Mouse (Mus musculus) kidney, adult 2 months (tissue): Measurements from ENCODE around the gene Kansl3. TPM values are rescaled to one million over a fixed set of nuclear protein-coding genes. Genes with fewer than 3 reads are reported as not detected.

Experiments used
- DNase-seq: peaks from one replicate; pipeline ENCODE4 v3.0.0; 2021
- H3K27ac ChIP-seq: fragments of 200-500 bp; 2 replicates; pipeline ENCODE4 v1.5.1; 2012; ENCODE audit warnings: low read depth, low read length, control low read depth, inconsistent platforms; ENCODE audit not compliant: insufficient read depth
- H3K27me3 ChIP-seq: fragments of 200-500 bp; replicated peaks from 2 replicates; pipeline ENCODE4 v1.6.1; 2012; ENCODE audit warnings: mild to moderate bottlenecking, moderate library complexity, low read length, inconsistent platforms; ENCODE audit not compliant: control insufficient read depth, insufficient read depth
- H3K36me3 ChIP-seq: fragments of 200-500 bp; 2 replicates; pipeline ENCODE4 v1.6.1; 2012; ENCODE audit warnings: mild to moderate bottlenecking, moderate library complexity, low read length, inconsistent platforms; ENCODE audit not compliant: control insufficient read depth, insufficient read depth
- H3K4me1 ChIP-seq: fragments of 200-500 bp; 2 replicates; pipeline ENCODE4 v1.6.1; 2011; ENCODE audit warnings: low read length; ENCODE audit not compliant: control insufficient read depth, insufficient read depth
- H3K4me3 ChIP-seq: fragments of 200-500 bp; 2 replicates; pipeline ENCODE4 v1.5.1; 2011; ENCODE audit warnings: mild to moderate bottlenecking, low read depth, low read length, control low read depth; ENCODE audit not compliant: insufficient read depth
- CTCF ChIP-seq: fragments of 200-500 bp; conservative IDR thresholded peaks from 2 replicates; pipeline ENCODE4 v1.5.1; 2011; ENCODE audit warnings: low read depth, mild to moderate bottlenecking, control low read depth, low read length, moderate library complexity, mixed read lengths; ENCODE audit not compliant: insufficient read depth, insufficient read length
- POLR2A ChIP-seq: fragments of 200-500 bp; IDR thresholded peaks from one replicate; pipeline ENCODE4 v1.6.1; 2011; ENCODE audit warnings: low read depth, low read length, control low read depth
- WGBS: fragments of 180-500 bp; shearing (Covaris S2); methylation state at CpG from one replicate; pipeline ENCODE4 v1.1.7; 2018; 5-methylcytosine and 5-hydroxymethylcytosine counted together
- polyA plus RNA-seq: library from polyadenylated mRNA; depleted of rRNA; stranded (reverse); fragments of >200 nt; gene quantifications from 2 replicates; pipeline ENCODE4 v1.2.3, GENCODE M21; 2012

Kansl3 gene
- polyA plus RNA-seq, 1 experiment = 63.8 TPM

DNA sequence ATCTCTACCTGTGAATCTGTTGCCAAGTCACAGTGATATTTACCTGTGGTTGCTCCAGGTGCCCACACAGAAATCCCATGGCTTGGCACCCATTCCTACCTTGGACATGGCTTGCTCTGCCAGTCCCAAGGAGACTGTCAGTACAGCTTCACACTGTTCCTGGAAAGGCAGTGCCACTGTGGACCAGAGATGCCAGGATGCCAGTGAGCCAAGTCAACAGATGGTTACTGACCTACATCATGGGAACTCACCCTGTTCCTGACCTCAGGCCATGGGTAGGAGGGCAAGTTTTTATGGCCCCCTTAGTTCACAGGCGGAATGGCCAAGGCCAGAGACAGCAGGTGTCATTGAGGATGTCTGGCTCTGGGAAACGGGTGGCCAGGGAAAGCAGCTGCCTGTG is 47.8 kb downstream of the Kansl3 start:
- TF ChIP-seq CTCF = no peak
- TF ChIP-seq POLR2A = no peak
- Histone ChIP-seq H3K27me3 (no peaks in the 10 kb centered on the region), H3K36me3 (no peaks in the 10 kb centered on the region), H3K4me1 (0 out of 2 replicates have a peak, but pooled peaks cover 4% of the 10 kb centered on the region), H3K27ac (no peak overlapping the region), H3K4me3 (no peak overlapping the region)
- 81% methylated on average over 2 of the region's 2 CpGs for WGBS
- DNase-seq = no peak

DNA sequence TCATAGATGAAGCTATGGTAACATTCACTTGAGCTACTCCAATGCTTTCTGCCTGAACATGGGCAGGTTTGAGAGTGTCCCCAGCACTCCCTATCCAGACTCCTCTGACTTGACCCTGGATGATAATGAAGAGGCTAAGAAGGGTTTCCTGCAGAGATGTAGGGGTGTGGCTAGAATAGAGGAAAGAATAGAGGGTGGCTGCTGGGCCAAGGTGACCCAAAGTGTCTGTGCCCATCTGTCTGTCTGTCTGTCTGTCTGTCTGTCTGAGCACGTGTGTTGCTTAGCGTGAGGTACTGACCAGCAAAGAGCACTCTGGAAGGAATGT is 53.2 kb downstream of the Kansl3 start:
- H3K4me3 ChIP-seq = no peak overlapping the region
- 94% methylated on average over 2 of the region's 2 CpGs for WGBS
- no peaks in the 10 kb centered on the region for H3K27me3 ChIP-seq
- TF ChIP-seq POLR2A = no peak
- no peak for TF ChIP-seq CTCF
- no peak overlapping the region for H3K27ac ChIP-seq
- no peaks in the 10 kb centered on the region for H3K36me3 ChIP-seq
- H3K4me1 ChIP-seq = no peaks in the 10 kb centered on the region
- no peak for DNase-seq

DNA sequence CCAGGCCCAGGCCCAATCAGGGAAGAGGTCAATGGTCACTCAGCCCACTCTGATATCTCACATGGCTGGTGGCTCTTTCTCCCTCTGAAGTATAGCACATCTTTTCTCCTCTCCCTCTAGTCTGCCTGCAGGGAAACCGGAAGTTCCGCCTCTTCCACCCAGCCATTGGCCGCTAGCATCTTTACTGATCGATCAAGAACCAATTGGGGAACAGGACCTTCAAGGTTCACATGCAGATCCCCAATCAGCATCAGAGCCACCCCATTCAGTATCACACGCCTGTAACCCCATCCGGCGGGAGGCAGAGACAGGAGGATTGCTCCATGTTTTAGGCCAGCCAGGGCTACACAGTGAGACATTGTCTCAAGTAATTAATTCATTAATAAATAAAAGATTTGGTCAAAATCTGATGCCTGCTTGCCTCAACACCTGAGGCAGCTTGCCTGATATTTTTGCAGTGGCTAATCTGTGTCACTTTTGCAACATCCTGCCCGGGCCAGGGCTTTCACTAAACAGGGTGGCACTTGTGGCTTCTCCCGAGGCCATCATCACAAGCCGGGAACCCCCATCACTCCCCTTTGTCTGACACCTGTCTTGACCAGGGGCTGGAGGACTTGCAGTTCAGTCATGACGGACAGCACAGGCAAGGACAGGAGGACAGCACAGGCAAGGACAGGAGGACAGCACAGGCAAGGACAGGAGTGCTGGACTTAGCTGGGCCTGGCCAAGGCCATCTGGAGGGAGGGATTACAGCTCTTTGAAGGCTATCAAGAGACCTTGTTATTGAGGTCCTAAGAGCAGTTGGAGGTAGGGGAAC is 53.8 kb downstream of the Kansl3 start:
- DNase-seq = no peak
- H3K4me1 ChIP-seq = no peaks in the 10 kb centered on the region
- no peaks in the 10 kb centered on the region for H3K36me3 ChIP-seq

DNA sequence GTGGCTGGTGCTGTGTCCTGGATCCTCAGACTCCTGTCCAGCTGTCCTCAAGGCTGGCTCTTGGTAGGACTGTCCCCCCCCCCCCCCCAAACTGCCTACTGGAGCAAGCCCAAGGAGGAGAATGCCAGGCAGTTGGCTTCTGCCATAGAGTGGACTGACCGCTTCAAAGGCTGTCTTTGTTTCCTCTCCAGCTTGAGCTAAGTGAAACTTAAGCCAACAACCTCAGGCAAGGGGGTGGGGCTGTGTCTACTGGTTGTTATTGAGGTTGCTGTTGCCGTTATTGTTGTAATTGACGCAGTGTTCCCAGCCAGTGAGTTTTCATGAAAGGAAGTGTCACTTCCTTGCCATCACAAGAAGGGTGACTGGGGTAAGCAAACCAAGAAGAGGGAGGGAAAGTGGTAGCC is 59.5 kb downstream of the Kansl3 start:
- peak; percentile 25 for DNase-seq
- no peaks in the 10 kb centered on the region for H3K27me3 ChIP-seq
- WGBS = 41% methylated on average over 3 of the region's 3 CpGs
- TF ChIP-seq CTCF = no peak
- no peak for TF ChIP-seq POLR2A
- no peak overlapping the region for H3K4me3 ChIP-seq
- peaks cover 4% of the 10 kb centered on the region for H3K4me1 ChIP-seq
- no peaks in the 10 kb centered on the region for H3K36me3 ChIP-seq
- no peak overlapping the region for H3K27ac ChIP-seq

More for the DNA sequence above, 53.8 kb downstream of the Kansl3 start:
- Histone ChIP-seq H3K27ac (no peak overlapping the region), H3K27me3 (no peaks in the 10 kb centered on the region), H3K4me3 (no peak overlapping the region)
- 93% methylated on average over 11 of the region's 11 CpGs for WGBS
- TF ChIP-seq POLR2A (no peak), CTCF (no peak)

DNA sequence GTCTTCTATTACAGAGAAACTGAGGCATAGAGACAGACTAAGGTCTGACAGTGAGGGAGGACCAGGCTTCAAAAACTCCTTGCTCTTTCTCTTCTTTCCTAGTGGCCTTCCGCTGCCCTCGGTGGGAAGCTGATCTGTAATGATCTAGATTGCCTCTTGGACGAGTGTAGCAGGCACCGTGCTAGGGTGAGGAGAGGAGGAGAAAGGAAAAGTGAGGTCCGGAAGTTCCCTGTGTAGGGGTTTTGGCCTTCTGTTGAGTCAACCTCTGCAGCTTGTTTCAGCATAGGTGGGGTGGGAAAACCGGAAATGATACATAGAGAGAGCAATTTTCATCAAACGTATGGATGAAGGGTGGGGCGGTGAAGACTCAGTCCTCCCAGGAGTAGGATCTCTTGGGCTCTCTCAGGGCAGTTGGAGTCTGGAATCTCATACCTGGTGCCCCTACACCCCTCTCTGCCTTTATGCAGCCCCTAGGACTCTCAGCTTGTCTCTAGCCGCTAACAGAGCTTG is 60.0 kb downstream of the Kansl3 start:
- 68% methylated on average over 9 of the region's 9 CpGs for WGBS
- no peak overlapping the region for H3K4me3 ChIP-seq
- no peaks in the 10 kb centered on the region for H3K27me3 ChIP-seq
- H3K4me1 ChIP-seq = peaks cover 4% of the 10 kb centered on the region
- no peak overlapping the region for H3K27ac ChIP-seq
- H3K36me3 ChIP-seq = no peaks in the 10 kb centered on the region
- no peak for DNase-seq
- TF ChIP-seq POLR2A (no peak), CTCF (no peak)

DNA sequence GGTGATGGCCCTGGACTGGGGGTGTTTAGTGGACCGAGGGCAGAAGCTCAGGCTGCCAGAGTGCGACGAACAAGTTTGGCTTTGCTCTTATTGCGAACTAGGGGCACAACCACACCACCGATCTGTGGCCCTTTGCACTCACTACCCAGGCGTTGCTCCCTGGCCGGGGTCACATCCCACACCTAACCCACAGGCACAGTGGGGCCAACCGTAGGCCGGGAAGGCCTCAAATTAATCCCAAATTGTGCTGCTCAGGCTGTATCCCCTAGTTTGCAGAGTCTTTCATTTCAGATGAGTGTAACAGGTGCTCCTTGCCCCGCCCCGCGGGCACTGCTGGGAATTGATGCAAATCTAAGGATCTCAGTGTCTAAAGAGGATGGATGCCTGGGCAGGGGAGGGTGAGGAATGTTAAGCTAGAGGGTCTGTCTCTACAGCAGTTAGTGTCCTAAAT is 60.5 kb downstream of the Kansl3 start:
- Histone ChIP-seq H3K27me3 (no peaks in the 10 kb centered on the region), H3K27ac (no peak overlapping the region), H3K36me3 (no peaks in the 10 kb centered on the region), H3K4me3 (peak overlapping the region; percentile 77), H3K4me1 (peaks cover 4% of the 10 kb centered on the region)
- TF ChIP-seq CTCF = no peak
- DNase-seq = no peak
- 25% methylated on average over 12 of the region's 12 CpGs for WGBS

DNA sequence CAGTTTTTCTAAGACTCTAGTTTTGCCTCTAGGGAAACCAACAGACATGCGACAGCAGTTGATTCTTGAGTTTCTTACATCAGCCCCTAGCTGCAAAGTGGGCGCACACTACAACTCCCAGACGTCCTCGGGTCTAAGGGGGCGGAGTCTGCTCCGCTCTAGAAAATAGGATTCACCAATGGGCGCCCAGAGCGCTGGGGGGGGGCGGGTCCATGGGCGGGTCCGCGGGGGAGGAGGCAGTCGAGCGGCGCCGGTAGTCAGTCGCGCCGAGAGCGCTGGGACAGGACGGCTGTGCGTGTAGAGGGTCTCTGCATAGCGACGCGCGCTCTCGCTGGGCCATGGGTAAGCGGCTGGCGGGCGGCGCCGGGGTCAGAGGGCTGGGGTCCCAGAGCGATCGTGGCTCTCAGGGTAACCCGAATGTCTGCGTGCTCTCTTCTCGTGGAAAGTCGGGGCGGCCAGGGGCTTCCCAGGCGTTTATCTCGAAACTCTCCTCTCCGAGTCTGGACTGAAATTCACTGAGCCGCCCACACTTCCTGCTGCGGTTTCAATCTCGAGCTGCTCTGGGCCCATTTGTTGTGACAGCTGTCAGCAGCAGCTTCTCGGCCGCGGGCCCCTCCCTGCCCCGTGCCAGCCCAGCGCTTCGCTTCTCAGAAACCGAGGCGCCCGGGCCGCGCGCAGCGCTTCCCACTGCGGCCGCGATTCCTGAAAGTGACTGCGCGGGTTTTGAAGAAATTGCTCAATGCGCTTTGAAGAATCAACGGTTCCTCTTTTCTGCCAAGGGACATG is 61.3 kb downstream of the Kansl3 start, which contains the start of gene Arid5a:
Gene Arid5a, plus strand, starts transcription at position 239 of the 786 bp plus-strand sequence.
- peak within 1 kb of the TSS; percentile 77 for H3K4me3 ChIP-seq
- no peaks in the 10 kb centered on the region for H3K36me3 ChIP-seq
- H3K27me3 ChIP-seq = no peaks in the 10 kb centered on the region
- peak within 1 kb of the TSS; percentile 13; the same call in 1 of the 2 replicates for H3K27ac ChIP-seq
- peak; percentile 97 for TF ChIP-seq POLR2A
- no peak for TF ChIP-seq CTCF
- H3K4me1 ChIP-seq = peaks cover 4% of the 10 kb centered on the region
- under 1% methylated on average over 65 of the region's 65 CpGs for whole genome bisulfite sequencing
- DNase-seq = peak; percentile 93
